Comparison of ENCODE assay signal across 20 mouse cellular contexts in genomic region chr14:30414131-30414530, GRCm38 (mm10).
"Had no signal": no experiment of that assay in that cellular context is flagged by ENCODE, and none has a peak within 500 bp of the region (broad histone marks: within the 10 kb centered on the region; RNA-seq: fewer than 3 reads in every experiment).

No protein-coding gene starts in this region.

- H3K27me3 ChIP-seq: liver, embryonic 15.5 days; lung, embryonic 15.5 days; megakaryocyte, embryonic 14.5 days; midbrain, embryonic 13.5 days; midbrain, embryonic 15.5 days; neural tube, embryonic 12.5 days; stomach, embryonic 15.5 days had no signal

- H3K36me3 ChIP-seq: liver, embryonic 15.5 days; lung, embryonic 15.5 days; midbrain, embryonic 13.5 days; midbrain, embryonic 15.5 days; neural tube, embryonic 12.5 days; stomach, embryonic 15.5 days had no signal

- H3K4me1 ChIP-seq: liver, embryonic 15.5 days; megakaryocyte, embryonic 14.5 days; midbrain, embryonic 13.5 days; midbrain, embryonic 15.5 days; neural tube, embryonic 12.5 days had no signal

- H3K27ac ChIP-seq: liver, embryonic 15.5 days; lung, embryonic 15.5 days; macrophage; midbrain, embryonic 13.5 days; midbrain, embryonic 15.5 days; neural tube, embryonic 12.5 days; stomach, embryonic 15.5 days; stomach, postnatal 0 days had no signal

- DNase-seq: liver, postnatal 0 days; lung, adult 2 months; lung, postnatal 14 days; lung, postnatal 36 days; right cerebral cortex, postnatal 14 days; right cerebral cortex, postnatal 4 days; spleen, adult 18-20 months; thymus, adult 2 months; thymus, postnatal 25 days had no signal

- H3K9me3 ChIP-seq: liver, embryonic 15.5 days; lung, embryonic 15.5 days; midbrain, embryonic 13.5 days; midbrain, embryonic 15.5 days; neural tube, embryonic 12.5 days; stomach, embryonic 15.5 days had no signal

- H3K9ac ChIP-seq: liver, embryonic 15.5 days; liver, postnatal 0 days; lung, embryonic 15.5 days; midbrain, embryonic 13.5 days; midbrain, embryonic 15.5 days; neural tube, embryonic 12.5 days; stomach, embryonic 15.5 days had no signal

- H3K4me3 ChIP-seq: liver, embryonic 15.5 days; lung, embryonic 15.5 days; megakaryocyte, embryonic 14.5 days; midbrain, embryonic 13.5 days; midbrain, embryonic 15.5 days; neural tube, embryonic 12.5 days; stomach, embryonic 15.5 days had no signal

- H3K4me2 ChIP-seq: liver, embryonic 15.5 days; lung, embryonic 15.5 days; midbrain, embryonic 11.5 days; midbrain, embryonic 13.5 days; midbrain, embryonic 15.5 days; neural tube, embryonic 12.5 days; stomach, embryonic 15.5 days had no signal

- ATAC-seq: liver, postnatal 0 days; lung, postnatal 0 days; midbrain, embryonic 13.5 days; midbrain, embryonic 15.5 days had no signal
